Mouse (Mus musculus) cerebellum, adult 2 months (tissue): ENCODE results near the gene Fut2.

ENCODE experiments used
- CTCF ChIP-seq: fragments of 200-500 bp; IDR thresholded peaks from 2 replicates; pipeline ENCODE4 v1.5.1; 2011; ENCODE audit warnings: low read depth, mild to moderate bottlenecking, control low read depth, low read length, moderate library complexity, borderline replicate concordance; ENCODE audit not compliant: insufficient read depth
- POLR2A ChIP-seq: fragments of 200-500 bp; IDR thresholded peaks from 2 replicates; pipeline ENCODE4 v1.6.1; 2011; ENCODE audit warnings: low read length, control low read depth, borderline replicate concordance; ENCODE audit not compliant: insufficient read depth

DNA sequence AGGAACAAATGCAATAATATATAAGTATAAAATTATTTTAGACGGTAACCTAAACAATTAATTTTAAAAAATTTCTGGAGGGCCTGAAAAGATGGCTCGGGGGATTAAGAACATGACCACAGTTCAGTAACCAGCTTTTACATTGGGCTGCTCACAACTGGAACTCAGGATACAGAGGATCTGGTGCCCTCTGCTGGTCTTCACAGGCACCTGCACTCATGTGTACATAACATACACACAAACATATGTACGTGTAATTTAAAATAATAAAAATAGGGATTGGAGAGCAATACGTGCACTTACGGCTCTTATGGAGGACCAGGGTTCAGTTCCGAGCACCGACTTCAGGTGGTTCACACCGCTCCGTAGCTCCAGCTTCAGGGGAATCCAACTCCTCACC is 2.7 kb upstream of the Fut2 start:
- TF ChIP-seq CTCF (no peak; the same call in 1 of the 2 replicates), POLR2A (no peak)
